Mouse (Mus musculus) heart, embryonic 11.5 days (tissue): ENCODE measurements around the gene Lyzl6. TPM values are rescaled to one million over a fixed set of nuclear protein-coding genes. Genes with fewer than 3 reads are reported as not detected.
"Not testable (repeated sequence)": the region's sequence is repeated elsewhere in the genome, so short reads cannot be mapped to it uniquely, and the experiment has no call there.

ENCODE experiments used
- ATAC-seq: fragments of 200-750 bp; cut with Nextera tagmentation; replicated peaks from 2 replicates; pipeline ENCODE4 v1.8.0; 2017; ENCODE audit warnings: moderate library complexity; ENCODE audit not compliant: insufficient number of reproducible peaks, low FRiP score, low TSS enrichment
- H3K27ac ChIP-seq: fragments of 300-500 bp; sonication (generic); 2 replicates; pipeline ENCODE4 v1.5.1; 2014; ENCODE audit warnings: mild to moderate bottlenecking, low read depth, low read length
- H3K27me3 ChIP-seq: fragments of 300-500 bp; sonication (generic); 2 replicates; pipeline ENCODE4 v1.6.1; 2014; ENCODE audit warnings: mild to moderate bottlenecking, low read length, mixed read lengths; ENCODE audit not compliant: control insufficient read depth, insufficient read depth
- H3K36me3 ChIP-seq: fragments of 300-500 bp; sonication (generic); 2 replicates; pipeline ENCODE4 v1.6.1; 2014; ENCODE audit warnings: mild to moderate bottlenecking, low read length, moderate library complexity, mixed read lengths; ENCODE audit not compliant: control insufficient read depth, insufficient read depth
- H3K4me1 ChIP-seq: fragments of 300-500 bp; sonication (generic); 2 replicates; pipeline ENCODE4 v1.6.1; 2014; ENCODE audit warnings: low read length; ENCODE audit not compliant: control insufficient read depth, insufficient read depth
- H3K4me2 ChIP-seq: fragments of 300-500 bp; sonication (generic); 2 replicates; pipeline ENCODE4 v1.6.1; 2014; ENCODE audit warnings: mild to moderate bottlenecking, moderate library complexity
- H3K4me3 ChIP-seq: fragments of 300-500 bp; sonication (generic); 2 replicates; pipeline ENCODE4 v1.5.1; 2014; ENCODE audit warnings: low read depth, low read length
- H3K9ac ChIP-seq: fragments of 300-500 bp; sonication (generic); 2 replicates; pipeline ENCODE4 v1.6.1; 2014; ENCODE audit warnings: mild to moderate bottlenecking, low read depth, low read length, moderate library complexity
- H3K9me3 ChIP-seq: fragments of 300-500 bp; sonication (generic); replicated peaks from 2 replicates; pipeline ENCODE4 v1.6.1; 2016; ENCODE audit warnings: low read length; ENCODE audit not compliant: control insufficient read depth
- WGBS: fragments of 180-500 bp; shearing (Covaris S2); extraction: QIAGEN DNeasy Blood & Tissue Kit; methylation state at CpG from one replicate; pipeline ENCODE4 v1.1.7; 2014; ENCODE audit not compliant: insufficient replicate concordance; 5-methylcytosine and 5-hydroxymethylcytosine counted together
- polyA plus RNA-seq: library from polyadenylated mRNA; unstranded; fragments of >200 nt; fragmentation: Nextera tagmentation; extraction: Ambion mirVana; gene quantifications from 2 replicates; pipeline ENCODE4 v1.2.1, GENCODE M21; 2014

The Lyzl6 gene
- not detected in 2 replicates for polyA plus RNA-seq

DNA sequence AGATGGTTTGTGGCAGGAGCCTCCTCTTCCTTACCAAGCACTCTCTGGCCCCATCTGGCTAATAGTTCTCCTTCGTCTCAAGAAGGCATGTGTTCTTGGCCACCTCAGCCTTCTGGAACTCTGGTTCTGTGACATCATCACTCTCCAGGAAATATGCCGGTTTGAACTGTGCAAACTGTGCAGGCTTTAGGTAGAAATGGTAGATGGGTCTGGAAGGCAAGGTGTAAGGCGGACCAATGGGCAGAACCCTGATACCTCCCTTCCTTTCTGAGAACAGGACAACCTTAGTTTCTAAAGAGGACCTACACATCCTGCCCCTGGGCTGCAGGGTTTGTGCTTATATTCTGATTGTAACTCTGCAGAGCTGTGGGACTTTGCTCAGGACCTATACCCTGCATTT is at the start of gene Lyzl6:
Gene Lyzl6, minus strand, starts transcription at position 101 of the 400 bp plus-strand sequence.
- Histone ChIP-seq H3K27ac (no peak within 1 kb of the TSS), H3K4me1 (no peaks in the 10 kb centered on the region), H3K9ac (no peak within 1 kb of the TSS), H3K9me3 (no peaks in the 10 kb centered on the region), H3K36me3 (no peaks in the 10 kb centered on the region), H3K4me2 (peak within 1 kb of the TSS; percentile 34; the same call in 1 of the 2 replicates), H3K4me3 (no peak within 1 kb of the TSS), H3K27me3 (peaks cover 15% of the 10 kb centered on the region)
- ATAC-seq: no peak
- WGBS: 75% methylated on average over 3 of the region's 3 CpGs

DNA sequence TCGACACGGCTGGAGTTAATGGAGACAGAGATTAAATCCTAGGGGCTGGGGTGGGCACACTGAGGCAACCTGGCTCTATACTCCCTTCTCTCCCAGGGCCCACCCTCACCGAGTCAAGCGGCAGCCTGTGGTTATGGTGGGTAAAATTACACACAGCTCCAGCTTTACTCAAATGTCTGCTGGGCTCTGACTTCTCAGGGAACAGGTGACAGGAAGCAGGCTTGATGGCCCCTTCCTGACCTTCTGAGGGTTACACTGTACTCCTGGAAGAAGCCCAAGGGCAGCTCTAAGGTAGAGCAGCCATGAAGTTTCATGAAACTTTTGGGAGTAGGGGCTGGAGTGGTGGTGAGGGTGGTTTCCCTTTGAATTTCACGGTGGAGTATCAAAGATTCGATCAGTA is 48.0 kb upstream of the Lyzl6 start:
- ATAC-seq: no peak
- H3K4me2 ChIP-seq: no peak overlapping the region
- no peak overlapping the region for H3K4me3 ChIP-seq
- WGBS: 66% methylated on average over 6 of the region's 6 CpGs
- H3K9ac ChIP-seq: no peak overlapping the region
- H3K9me3 ChIP-seq: no peaks in the 10 kb centered on the region
- H3K36me3 ChIP-seq: peaks cover 18% of the 10 kb centered on the region
- no peak overlapping the region for H3K27ac ChIP-seq
- no peaks in the 10 kb centered on the region for H3K27me3 ChIP-seq
- H3K4me1 ChIP-seq: peaks cover 51% of the 10 kb centered on the region

- no peak overlapping the region for H3K9ac ChIP-seq
- no peaks in the 10 kb centered on the region for H3K27me3 ChIP-seq
- H3K4me2 ChIP-seq: no peak overlapping the region
- H3K4me1 ChIP-seq: peaks cover 38% of the 10 kb centered on the region
- 91% methylated on average over 7 of the region's 7 CpGs for WGBS
- H3K27ac ChIP-seq: no peak overlapping the region
- H3K4me3 ChIP-seq: no peak overlapping the region
- peaks cover 24% of the 10 kb centered on the region for H3K36me3 ChIP-seq
- no peaks in the 10 kb centered on the region for H3K9me3 ChIP-seq
- no peak for ATAC-seq
Observed at GRCm38 (mm10) chr11:103685261-103685736, 46.6 kb upstream of the Lyzl6 start.

GRCm38 (mm10) chr11:103683667-103684334 is 45.1 kb upstream of the Lyzl6 start:
- Histone ChIP-seq H3K4me1 (peaks cover 23% of the 10 kb centered on the region), H3K36me3 (peaks cover 32% of the 10 kb centered on the region), H3K4me3 (no peak overlapping the region), H3K27me3 (no peaks in the 10 kb centered on the region), H3K27ac (peak overlapping the region; percentile 50), H3K9me3 (no peaks in the 10 kb centered on the region), H3K4me2 (no peak overlapping the region), H3K9ac (no peak overlapping the region)
- ATAC-seq: no peak
- WGBS: 73% methylated on average over 11 of the region's 11 CpGs

- WGBS: 41% methylated on average over 2 of the region's 2 CpGs
- not testable (repeated sequence) for H3K4me3 ChIP-seq, ATAC-seq, H3K9ac ChIP-seq, H3K4me1 ChIP-seq, H3K27ac ChIP-seq, H3K9me3 ChIP-seq, H3K27me3 ChIP-seq, H3K4me2 ChIP-seq
- H3K36me3 ChIP-seq: peaks cover 17% of the 10 kb centered on the region
Observed at GRCm38 (mm10) chr11:103677042-103677441, 38.4 kb upstream of the Lyzl6 start.

- no peaks in the 10 kb centered on the region for H3K4me1 ChIP-seq
- no peak overlapping the region for H3K9ac ChIP-seq
- no peak overlapping the region for H3K4me3 ChIP-seq
- peaks cover 11% of the 10 kb centered on the region for H3K36me3 ChIP-seq
- WGBS: 33% methylated on average over 3 of the region's 3 CpGs
- H3K27me3 ChIP-seq: no peaks in the 10 kb centered on the region
- no peaks in the 10 kb centered on the region for H3K9me3 ChIP-seq
- no peak overlapping the region for H3K4me2 ChIP-seq
- no peak overlapping the region for H3K27ac ChIP-seq
- ATAC-seq: no peak
Observed at GRCm38 (mm10) chr11:103675556-103675955, 36.9 kb upstream of the Lyzl6 start.

- WGBS: 63% methylated on average over 13 of the region's 13 CpGs
- no peaks in the 10 kb centered on the region for H3K9me3 ChIP-seq
- peaks cover 14% of the 10 kb centered on the region for H3K27me3 ChIP-seq
- H3K4me2 ChIP-seq: no peak overlapping the region
- H3K4me3 ChIP-seq: no peak overlapping the region
- H3K27ac ChIP-seq: no peak overlapping the region
- H3K36me3 ChIP-seq: no peaks in the 10 kb centered on the region
- H3K4me1 ChIP-seq: 0 out of 2 replicates have a peak, but pooled peaks cover 2% of the 10 kb centered on the region
- no peak overlapping the region for H3K9ac ChIP-seq
- no peak for ATAC-seq
Observed at GRCm38 (mm10) chr11:103666907-103667426, 28.3 kb upstream of the Lyzl6 start.

GRCm38 (mm10) chr11:103666181-103666906 is 27.7 kb upstream of the Lyzl6 start:
- H3K9me3 ChIP-seq: no peaks in the 10 kb centered on the region
- H3K4me3 ChIP-seq: no peak overlapping the region
- no peak for ATAC-seq
- no peak overlapping the region for H3K27ac ChIP-seq
- WGBS: 33% methylated on average over 10 of the region's 10 CpGs
- no peaks in the 10 kb centered on the region for H3K36me3 ChIP-seq
- H3K9ac ChIP-seq: no peak overlapping the region
- 0 out of 2 replicates have a peak, but pooled peaks cover 2% of the 10 kb centered on the region for H3K4me1 ChIP-seq
- H3K4me2 ChIP-seq: no peak overlapping the region
- H3K27me3 ChIP-seq: peaks cover 14% of the 10 kb centered on the region
